Mouse (Mus musculus) liver, adult (tissue): ENCODE results near the gene Zbtb7a.

ENCODE experiments used
- GATA4 ChIP-seq: IDR thresholded peaks from 2 replicates; pipeline ENCODE4 v1.6.1; 2014; ENCODE audit warnings: mild to moderate bottlenecking, low read length; ENCODE audit not compliant: insufficient replicate concordance

Gene Zbtb7a

DNA sequence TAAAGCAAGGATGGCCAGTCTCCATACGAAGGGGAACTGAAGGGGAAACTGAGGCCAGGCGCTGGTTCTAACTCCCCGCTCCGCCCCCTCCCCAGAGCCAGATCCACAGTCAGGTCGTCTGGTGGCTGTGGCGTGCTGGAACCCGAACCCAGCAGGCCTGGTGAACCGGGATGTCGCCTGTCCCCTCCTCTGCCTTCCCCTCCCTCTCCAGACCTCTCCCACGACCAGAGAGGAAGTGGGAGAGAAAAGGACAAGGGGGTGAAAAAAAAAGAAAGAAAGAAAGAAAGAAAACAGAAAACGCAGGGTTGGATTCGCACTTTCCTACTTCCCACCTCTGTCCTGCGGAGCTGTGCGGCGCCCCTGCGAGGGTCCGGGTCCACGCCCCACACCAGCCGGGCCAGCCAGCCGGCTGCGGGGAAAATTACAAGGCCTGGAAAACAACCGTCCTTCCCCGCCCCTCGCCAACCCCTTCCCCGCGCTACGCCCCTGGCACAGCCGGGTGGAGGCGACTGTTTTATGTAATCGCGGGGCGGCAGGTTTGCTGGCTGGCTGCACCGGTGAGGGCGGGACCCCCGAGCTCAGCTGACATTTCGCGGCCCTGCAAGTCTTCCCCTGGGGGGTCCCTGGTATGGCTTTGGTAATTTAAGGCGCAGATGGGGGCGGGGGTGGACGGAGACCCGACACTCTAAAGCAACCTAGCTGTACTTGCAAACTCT lies at the start of gene Zbtb7a:
Gene Zbtb7a, plus strand, starts transcription at position 255 of the 716 bp plus-strand sequence.
- TF ChIP-seq GATA4 = no peak

DNA sequence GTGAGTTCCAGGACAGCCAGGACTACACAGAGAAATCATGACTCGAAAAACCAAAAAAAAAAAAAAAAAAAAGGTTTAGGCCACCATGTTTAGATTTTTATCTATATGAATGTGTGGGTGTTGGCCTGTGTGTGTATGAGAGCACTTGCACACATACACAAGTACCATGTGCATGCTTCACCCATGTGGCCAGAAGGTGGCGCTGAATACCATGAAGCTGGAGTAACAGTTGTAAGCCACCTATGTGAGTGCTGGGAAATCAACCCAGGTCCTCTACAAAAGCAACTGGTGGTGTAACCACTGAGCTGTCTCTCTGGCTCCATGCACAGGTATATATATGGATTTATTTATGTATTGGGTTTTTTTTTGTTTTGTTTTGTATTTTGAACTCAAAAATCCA lies 48.0 kb upstream of the Zbtb7a start:
- TF ChIP-seq GATA4 = no peak

DNA sequence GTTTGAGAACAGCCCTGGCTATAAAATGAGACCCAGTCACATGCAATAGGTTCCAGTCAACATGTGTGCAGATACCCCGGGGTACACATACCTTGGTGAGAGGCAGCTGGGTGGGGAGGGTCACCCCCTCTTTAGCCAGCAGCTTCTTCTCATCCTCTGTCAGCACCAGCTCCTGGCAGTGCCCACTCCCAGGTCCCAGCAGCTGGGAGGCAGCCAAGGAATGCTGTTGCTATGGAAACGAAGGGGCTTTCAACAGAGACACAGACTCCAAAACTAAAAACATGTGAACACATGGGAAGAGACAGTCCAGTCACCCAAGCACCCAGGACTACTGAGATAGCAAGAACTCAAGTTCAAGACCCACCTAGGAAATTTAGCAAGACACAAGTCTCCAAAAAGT lies 45.8 kb upstream of the Zbtb7a start:
- TF ChIP-seq GATA4 = no peak

DNA sequence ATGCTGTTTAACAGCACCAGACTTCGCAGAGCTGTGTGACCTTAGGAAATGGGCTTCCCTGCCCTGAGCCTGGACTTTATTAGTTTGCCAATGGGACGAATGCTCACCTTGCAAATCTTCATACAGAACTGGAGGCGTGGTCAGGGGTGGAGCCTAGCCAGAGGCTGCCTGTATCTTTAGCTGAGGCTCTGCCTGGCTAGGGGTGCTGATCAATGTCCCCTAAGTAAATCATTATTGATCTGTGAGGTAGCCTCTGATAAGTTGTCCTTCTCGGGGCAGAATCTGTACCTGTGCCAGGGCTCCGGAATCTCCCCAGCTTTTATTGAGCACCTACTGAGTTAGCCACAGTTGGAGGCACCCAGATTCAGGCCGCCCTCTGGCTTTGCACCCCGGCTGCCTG lies 44.4 kb upstream of the Zbtb7a start:
- TF ChIP-seq GATA4 = peak; percentile 43; the same call in 1 of the 2 replicates

DNA sequence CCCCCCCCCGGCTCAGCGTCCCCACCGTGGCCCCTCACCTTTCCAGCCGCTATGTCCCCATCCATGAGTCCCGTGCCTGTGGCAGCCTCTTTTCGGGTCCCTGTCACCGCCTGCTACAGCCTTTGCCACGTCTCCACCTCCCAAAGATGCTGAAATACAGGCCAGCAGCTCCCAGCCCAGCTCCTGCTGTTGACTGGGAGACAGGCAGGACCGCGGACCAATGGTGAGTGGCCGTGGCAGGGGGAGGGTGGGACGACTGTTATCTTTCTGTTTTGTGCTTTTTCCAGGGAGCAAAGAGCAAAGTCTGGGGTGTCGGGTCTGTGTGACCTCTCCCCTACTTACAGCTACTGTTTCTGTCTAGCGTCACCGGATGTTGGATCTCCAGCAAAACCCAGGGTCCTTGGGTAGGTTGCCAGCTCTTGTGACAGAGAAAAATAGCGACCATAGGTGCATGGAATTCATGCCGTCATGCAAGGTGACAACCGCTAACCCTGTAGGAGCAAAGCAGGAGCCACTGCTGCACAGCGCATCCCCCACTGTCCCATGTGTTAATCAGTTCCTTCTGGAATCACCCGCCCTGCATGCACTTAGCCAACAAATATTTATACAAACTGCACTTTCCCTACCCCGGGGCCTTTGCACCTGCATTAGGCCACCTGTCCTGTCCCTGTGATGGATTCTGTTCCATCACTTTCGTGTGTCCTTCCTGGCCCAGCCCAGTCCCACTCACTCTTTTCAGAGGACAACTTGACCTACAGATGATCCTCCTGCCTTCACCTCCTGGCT lies 42.4 kb upstream of the Zbtb7a start:
- TF ChIP-seq GATA4 = peak; percentile 98

DNA sequence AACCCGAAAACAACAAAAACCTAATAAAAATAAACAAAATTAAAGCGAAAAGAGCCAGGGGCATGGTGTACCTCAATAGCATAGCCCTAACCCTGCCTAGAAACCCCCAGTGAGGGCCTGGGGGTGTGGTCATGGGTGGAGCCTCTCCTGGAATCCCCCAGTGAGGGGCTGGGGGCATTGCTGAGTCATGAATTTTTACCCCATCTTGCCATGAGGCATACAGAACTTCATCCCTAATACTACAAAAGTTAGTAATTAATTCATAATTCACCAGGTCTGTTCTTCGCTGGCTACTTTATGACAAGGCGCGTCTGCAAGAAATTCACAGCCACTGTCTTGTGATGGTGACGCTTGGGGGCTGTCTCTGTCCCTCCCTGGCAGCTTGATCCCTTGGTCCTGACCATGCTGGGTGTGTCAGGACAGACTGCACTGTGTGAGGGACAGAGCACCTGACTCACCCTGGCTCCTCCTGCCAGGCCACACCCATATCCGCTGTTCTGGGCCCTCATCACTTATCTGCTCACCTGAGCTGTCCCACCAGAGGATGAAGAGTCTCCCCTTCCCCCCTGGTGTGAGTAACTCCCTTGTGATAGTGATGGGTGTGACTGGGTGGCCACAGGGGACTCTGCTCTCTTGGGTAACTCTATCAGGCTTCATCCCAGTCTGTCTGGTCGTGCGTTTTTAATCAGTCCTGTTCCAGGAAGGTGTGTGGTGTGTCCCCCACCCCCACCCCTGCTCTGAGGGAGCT lies 39.9 kb upstream of the Zbtb7a start:
- TF ChIP-seq GATA4 = no peak

DNA sequence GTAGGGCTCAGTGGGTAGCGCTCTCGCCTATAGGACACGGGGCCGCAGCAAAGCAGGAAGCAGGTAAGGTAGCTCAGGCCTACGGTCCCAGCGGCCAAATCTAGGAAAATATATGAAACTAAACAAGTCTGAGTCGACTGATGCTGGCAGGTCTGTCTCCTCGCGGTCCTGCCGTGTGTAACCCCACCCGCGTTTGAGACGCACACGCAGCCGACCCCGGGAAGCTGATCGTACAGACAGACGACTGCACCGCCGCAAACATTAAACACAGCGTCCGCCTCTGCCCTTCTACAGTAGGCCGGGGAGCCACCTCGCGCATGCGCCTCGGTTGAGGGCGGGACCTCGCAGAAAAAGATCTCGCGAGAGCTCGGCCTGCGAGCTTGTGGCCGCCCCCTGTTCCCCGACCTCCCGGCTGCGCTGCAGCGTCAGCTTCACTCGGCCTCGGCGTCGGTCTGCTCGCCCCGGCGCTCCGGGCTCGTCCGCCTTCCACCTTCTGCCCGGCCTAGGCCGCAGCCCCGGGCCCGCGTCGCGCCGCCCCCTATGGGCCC lies 29.4 kb upstream of the Zbtb7a start, which contains the start of gene Map2k2:
Gene Map2k2, plus strand, starts transcription at position 351 of the 548 bp plus-strand sequence.
- no peak for TF ChIP-seq GATA4

DNA sequence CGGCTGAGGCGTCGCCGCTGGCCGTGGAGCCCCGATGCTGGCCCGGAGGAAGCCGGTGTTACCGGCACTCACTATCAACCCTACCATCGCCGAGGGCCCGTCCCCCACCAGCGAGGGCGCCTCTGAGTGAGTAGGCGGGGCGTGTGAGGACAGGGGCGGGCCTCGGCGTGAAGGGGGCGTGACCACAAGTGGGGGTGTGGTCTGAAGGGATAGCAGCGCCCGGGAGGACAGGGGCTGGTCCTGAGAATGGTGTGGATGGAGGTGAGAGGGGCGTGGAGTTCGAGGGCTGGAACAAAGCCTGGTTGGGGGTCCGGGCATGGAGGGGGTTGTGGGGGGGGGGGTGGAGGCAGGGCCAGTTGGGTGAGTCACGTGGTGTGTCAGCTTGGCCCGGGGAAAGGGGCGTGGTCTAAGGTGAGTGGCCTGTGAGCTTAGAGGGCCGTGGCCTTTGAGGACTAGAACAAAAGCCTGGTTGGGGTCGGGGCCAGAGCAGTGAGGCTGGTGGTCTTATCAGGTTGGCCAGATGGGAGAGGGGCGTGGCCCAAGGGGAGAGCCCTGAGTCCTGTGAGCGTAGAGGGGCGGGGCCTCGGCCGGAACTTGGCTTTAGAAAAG lies 28.8 kb upstream of the Zbtb7a start:
- peak; percentile 87; the same call in 1 of the 2 replicates for TF ChIP-seq GATA4

DNA sequence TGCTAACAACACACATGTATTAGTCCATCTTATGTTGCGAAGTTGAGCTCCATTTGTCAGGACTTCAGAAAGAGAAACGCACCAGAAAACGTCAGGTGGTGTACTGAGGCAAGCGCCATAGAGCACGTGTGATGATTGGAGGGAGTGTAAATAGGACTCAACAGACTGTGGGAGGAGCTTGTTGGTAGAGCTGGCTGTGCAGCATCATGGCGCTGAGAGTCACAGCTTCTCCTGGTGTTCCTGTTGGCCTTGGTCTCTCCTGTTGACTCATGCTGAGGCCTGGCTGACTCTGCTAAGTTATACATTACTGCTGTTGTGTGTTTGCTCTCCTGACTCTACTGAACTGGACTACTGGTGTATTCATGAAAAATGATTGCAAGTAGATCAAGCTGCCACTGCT lies 22.1 kb upstream of the Zbtb7a start:
- no peak for TF ChIP-seq GATA4

DNA sequence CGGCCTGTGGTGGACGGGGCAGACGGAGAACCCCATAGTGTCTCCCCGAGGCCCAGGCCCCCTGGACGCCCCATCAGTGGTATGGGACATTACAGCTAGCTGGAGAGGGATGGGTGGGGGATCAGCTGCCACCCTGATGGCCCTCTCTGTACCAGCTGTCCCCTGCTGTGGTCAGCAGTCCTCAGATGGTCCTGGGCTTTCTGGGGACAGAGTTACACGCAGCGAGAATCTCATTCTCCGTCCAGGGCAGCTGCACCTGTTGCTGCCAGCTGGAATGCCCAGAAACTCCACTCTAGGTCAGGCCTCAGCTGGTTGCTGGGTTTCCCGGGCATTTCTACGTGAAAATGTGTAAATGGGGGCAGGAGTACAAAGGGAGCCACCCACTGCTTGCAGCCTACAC lies 15.4 kb upstream of the Zbtb7a start:
- no peak for TF ChIP-seq GATA4

DNA sequence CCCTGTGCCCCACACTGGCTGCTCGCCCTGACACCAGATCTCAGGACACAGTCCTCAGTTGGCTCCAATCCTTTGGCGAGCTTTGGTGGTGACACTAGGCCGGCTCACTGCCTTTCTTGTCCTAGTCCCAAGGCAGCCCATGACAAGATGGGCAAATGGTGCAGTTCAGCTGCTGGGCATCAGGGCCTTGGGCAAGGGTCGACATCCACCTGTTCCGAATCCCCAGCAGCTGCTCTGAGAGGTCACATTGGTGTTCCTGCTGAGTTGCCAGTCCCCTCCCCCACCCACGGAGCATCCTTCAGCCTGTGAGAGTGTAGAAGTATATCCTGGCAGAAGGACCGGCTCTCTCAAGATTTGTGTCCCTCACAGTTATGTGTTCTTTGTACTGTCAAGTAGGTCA lies 14.4 kb upstream of the Zbtb7a start:
- no peak for TF ChIP-seq GATA4

DNA sequence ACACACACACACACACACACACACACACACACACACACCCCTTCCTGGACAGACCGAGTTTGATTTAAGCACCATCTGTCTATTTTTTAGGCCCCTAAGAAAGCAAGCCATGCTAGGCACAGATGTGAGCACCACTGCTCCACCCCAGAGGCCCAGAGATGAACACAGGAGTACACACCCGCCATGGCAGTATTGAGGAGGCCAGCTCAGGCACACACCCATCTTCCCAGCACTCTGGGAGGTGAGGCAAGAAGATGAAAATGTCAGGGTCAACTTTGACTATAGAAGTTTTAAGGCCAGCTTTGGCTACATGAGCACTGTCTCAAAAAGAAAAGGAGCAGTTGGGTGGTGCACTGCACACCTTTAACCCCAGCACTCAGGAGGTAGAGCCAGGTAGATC lies 12.1 kb upstream of the Zbtb7a start:
- TF ChIP-seq GATA4 = no peak

DNA sequence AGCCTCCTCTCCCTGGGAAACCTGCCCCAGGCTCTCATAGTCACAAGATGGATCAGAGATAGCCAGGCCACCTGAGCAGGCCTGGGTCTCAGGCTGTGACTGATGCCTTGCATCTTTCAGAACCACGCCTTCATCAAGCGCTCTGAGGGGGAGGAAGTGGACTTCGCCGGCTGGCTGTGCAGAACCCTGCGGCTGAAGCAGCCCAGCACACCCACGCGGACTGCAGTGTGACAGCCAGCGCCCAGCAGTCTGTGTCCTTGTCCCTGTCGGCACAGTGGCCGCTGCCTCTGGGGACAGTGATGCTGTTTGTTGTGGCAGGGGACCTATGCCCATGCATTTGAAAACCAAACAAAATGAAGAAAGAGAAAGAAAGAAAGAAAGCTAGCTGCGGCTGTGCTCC lies 11.5 kb upstream of the Zbtb7a start:
- TF ChIP-seq GATA4 = no peak

DNA sequence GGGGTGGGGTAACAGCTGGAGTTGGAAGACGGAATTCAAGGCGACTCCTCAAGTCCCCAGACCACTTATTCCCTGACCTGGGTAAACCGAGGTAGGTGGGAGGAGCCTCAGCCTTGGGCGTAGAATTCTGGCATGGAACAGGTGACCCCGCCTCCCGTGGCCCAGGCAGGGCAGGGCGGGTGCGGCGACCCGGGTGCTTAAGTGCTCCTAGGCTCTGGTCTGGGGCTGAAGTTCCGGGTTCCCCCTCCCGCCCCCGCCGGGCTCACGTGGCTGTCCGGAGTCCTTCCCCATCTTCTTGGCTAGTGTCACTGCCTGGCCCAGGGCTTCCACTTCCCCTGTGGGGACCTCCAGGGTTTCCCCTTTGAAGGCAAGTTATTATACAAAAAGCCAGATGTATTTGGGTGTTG lies 836 bp upstream of the Zbtb7a start:
- TF ChIP-seq GATA4 = peak; percentile 8; the same call in 1 of the 2 replicates
